Mouse (Mus musculus) G1E (cell line): Measurements from ENCODE around the gene Cfap20.

Experiments
- CTCF ChIP-seq: IDR thresholded peaks from 2 replicates; pipeline ENCODE4 v1.5.1; 2012; ENCODE audit warnings: low read depth, low read length, inconsistent platforms, mixed read lengths
- GATA1 ChIP-seq: IDR thresholded peaks from 2 replicates; pipeline ENCODE4 v1.6.1; 2012; ENCODE audit warnings: borderline replicate concordance, low read length, inconsistent platforms, mixed read lengths
- POLR2AphosphoS5 ChIP-seq: IDR thresholded peaks from 2 replicates; pipeline ENCODE4 v1.6.1; 2012; ENCODE audit warnings: low read depth, low read length, inconsistent platforms; ENCODE audit not compliant: insufficient replicate concordance
- TAL1 ChIP-seq: conservative IDR thresholded peaks from 2 replicates; pipeline ENCODE4 v1.6.1; 2012; ENCODE audit warnings: low read depth, low read length, inconsistent platforms, mixed read lengths

GRCm38 (mm10) chr8:95440168-95440709 is 5.6 kb upstream of the Cfap20 start:
- TF ChIP-seq CTCF (no peak), TAL1 (0 out of 2 replicates have a peak, but pooled peaks have one; percentile 14), POLR2AphosphoS5 (no peak), GATA1 (no peak)
